Mouse (Mus musculus): ENCODE data around the gene Nipal4.
"Not testable (repeated sequence)": the region's sequence is repeated elsewhere in the genome, so short reads cannot be mapped to it uniquely, and the experiment has no call there.

The Nipal4 gene

DNA sequence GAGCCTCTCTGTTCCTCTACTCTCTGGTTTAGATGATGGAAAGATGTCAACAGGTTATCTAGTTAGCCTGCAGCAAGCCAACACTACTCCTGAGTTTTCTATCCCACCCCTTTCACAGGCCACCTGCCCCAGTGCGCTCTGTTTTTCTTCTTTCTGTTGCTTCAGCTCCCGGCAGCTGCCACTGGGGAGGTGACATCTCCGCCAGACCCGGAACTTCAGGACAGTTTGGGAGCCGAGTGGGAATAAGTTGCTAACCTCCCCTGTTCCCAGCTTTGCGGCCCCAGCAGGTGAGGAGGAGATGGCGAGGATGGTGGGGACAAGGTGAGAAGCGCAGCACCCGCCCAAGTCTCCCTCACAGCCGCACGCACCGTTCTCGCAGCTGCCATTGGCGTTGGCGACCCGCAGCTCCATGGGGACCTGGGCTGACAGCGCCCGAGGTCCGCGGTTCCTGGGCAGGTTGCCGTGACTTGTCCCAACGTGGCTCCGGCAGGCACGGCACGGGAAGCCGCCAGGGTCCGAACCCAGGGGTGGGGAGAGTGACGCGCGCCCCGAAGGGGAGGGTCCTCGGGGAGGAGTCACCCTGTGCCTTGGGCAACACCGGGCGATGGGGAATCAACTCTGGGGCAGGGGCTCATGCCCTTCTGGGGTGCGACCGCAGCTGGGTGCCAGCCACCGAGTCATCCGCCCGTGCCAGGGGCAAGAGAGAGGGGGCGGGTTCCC is at the start of gene Nipal4:
TSS of gene Nipal4 (minus strand) at position 643 of the 720 bp plus-strand sequence.
- peak; percentile 42 for DNase-seq

DNA sequence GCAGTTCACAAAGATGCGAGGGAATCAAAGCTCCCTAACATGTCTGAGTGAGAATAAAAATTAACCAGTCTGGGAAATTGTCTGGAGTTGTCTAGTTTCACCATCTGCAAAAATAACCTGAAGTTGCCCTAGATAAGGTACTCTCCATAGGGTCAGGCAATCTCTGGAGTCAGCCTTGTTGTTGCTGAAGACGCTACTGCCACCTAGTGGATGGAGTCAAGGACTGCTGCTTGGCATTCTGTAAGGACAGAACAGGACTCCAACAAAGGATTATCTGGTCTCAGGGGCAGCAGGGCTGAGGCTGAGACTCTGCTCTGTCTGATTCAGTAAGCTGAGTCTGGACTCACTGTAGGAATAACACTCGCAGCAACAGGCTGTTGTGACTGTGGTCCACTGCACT is 49.0 kb upstream of the Nipal4 start:
- peak; percentile 69 for DNase-seq

DNA sequence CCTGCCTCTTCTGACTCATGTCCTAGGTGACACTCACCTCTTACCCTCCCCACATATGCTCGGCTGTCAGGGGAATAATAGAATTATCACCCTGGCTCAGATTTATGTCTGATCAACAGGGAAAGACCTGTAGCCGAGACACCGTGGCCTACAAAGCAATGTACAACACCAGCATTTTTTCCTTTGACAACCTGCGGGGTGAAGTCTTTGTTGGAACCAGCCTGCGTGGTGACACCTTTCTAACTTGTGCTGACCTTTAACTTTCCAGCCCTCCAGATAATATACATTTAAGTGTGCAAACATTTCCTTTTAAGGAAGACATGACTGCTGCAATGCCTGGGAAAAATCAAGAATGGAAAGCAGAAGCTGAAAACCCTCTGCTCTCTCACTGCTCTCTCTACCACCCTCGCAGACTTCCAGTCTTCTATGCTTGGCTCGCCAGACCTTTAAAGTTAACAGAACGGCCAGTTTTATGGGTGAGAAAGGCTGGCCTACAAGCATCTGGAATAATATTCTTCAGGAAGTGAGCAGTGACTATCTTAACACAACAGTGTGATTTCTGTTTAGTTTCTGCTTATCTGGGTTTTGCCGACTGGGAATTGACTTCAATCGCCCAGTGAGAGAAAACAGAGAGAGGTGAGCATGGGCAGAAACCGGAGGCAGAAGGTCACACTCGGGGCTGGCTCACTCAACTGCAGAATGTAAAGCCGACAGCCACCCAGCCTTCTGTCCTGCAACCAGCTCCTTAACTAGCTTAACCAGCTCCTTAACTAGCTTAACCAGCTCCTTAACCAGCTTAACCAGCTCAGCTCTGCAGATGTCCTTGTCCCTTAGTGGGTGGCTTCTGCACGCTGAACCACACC is 48.3 kb upstream of the Nipal4 start:
- DNase-seq: no peak

DNA sequence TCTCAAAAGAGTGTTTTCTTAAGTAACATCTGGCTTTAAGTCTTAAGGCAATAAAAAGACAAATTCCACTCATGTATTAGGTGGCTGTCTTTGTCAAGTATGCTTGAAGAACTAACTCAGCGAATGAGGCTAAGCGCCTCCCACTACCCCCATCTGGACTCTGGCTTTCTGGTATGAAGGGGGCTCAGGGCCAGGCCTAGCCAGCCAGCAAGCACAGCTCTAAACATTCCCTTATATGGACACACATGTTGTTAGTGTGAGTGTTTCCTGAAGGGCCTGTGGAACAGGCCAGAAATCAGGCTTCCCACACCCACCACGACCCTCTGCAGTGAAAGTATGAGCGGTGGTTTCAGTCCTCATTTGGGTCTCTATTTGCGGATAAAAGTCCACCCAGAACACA is 47.5 kb upstream of the Nipal4 start:
- DNase-seq: no peak

DNA sequence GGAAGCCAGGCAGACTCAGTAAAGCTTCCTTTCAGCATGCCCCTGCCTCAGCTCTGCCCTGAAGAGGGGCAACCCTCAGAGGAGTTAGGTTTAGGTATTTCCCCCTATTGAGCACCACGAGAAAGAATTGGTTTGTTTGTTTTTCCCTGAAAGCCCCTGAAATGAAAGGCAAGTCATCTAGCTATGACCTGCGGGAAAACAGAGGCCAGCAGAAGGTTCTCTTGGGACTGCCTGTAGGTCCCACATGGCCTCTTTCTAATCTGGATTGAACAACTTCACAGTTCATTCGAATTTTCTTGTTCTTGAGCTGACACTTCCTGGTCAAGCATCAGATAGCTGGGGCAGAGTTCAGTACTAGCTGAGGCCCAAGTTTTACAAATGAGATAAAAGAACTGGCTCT is 45.5 kb upstream of the Nipal4 start:
- no peak for DNase-seq

DNA sequence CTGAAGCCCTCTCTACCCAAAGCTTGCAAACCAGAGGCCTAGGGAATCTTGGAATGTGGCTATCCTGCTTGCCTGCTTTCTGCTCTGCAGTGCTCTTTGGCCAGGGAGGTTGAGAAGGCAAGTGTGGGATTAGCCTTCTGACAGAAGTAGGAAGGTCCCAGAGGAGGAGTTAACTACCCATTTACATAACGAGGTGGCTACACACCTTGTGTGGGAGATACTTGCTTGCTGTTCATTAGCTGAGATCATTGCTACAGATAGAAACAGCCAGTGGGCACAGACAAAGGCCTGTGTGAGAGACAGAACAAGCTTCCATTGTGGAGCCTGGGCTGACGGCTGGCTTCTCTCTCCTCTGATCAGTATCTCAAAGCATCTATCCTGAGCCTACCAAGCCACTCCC is 43.6 kb upstream of the Nipal4 start:
- peak; percentile 54 for DNase-seq

DNA sequence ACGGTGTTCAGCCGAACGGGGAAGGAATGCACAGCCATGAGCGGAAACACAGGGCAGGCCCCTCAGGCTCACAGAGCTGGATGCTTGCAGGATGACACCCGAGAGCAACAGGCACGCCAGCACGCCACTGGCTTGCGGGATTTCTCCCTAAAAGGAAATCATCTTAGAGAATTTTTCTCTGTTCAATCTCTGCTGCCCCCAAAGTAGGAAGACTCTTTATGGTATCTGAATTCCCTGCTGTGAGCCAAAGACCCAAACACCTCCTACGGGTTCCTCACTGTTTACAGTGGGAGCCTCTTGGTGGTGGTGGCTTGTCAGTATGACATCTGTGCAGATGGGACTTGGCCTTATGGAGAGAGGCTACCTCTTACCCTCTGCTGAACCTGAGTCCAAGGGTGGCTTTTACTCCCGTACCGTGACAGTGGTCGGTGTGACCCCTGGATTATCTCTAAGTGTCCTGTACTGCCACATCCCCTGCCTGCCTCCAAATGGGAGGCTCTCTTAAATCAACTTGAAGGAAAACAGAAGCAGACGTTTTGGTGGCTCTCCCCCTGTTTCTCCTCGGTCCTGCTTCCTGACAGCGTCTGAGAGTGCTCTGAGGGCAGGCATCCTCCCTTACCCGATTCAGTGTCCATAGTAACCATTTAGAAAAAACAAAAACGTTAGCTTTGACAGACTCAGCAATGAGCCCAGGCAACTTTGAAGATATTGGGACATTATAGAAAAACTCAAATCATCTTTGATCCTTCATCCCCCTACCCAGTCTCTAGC is 39.5 kb upstream of the Nipal4 start:
- DNase-seq: peak; percentile 1

DNA sequence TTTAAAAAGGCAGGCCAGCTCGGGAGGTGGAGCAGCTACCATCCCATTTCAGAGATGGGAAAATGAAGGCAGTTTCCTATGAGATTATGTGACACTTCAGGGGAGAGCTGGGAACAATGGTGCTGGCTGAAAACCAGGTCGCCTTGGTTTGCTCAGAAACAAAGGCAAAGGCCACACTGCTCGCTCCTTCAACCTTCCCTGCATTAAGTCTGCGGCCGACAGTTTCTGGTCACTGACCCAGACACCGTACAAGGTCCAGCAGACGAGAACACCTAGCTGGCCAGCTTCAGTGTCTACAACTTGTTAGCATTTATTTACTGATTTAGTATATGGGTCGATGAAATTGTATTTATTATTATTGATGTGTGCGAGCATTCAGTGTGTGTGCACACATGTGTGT is 38.5 kb upstream of the Nipal4 start:
- DNase-seq: no peak

DNA sequence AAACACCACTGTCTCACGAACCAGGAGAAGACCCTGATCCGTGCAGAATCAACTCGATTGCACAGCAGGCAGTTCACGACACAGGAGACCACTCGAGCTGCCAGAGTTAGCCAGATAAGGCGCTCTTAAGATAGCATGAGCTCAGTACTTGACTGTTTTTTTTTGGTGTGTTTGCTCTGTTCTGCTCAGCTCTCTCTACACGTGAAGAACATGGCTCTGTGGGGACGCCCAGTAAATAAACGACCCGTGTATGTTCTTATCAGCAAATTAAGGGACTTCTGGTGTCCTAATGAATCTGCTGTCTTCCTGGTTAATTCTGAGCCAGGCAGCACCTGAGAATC is 36.2 kb upstream of the Nipal4 start:
- DNase-seq: no peak

DNA sequence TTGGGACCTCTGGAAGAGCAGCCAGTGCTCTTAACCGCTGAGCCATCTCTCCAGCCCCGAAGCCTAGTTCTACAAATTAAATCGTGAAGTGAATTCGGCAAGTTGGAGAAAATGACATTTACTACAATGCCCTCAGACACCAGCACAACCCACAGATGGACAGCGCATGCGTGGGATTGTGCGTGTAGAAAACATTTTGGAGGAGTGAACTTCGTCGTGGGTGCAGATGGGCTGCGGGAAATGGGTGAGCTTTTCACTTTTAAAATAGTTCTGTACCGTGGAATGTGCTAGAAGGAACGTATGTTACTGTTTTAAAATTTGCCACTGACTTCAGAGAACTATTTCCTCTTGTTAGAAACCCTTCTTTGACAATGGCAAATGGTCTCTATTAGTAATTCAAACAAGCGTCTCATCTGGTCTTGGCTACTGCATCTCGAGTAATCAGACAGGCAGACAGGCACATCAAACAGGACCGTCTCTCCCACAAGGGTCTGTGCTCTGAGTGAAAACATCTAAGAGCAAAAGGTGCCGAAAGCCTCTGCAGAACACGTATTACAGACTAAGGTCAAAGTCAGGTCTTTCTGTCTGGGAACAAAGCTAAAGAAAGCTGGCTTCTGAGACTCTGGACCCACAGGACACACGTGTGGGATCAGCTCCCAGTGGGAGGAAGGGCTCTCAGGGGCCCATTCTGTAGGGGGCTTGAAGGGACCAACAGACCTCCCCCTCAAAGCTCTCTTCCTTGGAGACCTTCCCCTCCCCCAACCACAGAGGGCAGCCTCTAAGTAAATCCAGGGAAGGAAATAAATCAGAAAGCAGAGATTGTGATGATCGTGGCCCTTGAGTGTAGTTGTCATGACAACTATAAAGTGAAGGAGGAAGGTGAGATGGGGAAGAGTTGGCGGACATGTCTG is 35.6 kb upstream of the Nipal4 start:
- DNase-seq: peak; percentile 84

DNA sequence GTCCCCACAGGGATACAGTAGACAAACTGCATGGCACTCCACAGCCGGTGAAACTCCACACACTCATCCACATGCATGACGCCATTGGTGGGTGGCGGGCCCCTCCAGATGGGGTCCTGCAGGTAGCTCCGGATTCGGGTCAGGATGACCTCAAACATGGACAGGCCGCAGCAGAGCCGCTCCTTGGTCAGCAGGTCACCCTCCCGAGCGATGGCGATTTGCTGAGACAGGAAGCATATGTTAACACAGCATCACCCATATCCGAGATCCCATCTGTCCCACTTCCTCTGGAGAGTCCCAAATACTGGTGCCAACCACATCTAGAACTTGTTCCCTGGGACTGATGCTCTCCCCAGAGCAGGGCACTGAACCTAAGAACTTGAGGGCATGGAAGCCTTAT is 34.4 kb upstream of the Nipal4 start:
- DNase-seq: no peak

DNA sequence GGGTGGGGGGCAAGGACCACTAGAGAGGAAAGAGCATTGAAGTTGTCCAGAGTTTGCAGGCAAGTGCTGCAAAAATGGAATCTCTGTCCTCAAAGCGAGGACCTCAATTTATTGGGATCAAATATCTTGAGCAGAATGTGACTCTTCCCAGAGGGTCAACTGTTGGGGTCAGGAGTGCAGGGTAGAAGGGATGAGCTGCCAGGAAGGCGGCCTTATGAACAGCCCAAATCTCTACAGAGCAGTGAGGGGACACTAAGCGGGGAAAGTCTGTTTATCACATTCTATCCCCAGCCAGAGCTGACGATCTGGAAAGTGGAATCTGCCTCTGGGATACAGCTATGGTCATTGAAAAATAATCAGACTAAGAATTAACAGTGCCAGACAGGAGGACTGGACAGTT is 27.9 kb upstream of the Nipal4 start:
- DNase-seq: no peak

DNA sequence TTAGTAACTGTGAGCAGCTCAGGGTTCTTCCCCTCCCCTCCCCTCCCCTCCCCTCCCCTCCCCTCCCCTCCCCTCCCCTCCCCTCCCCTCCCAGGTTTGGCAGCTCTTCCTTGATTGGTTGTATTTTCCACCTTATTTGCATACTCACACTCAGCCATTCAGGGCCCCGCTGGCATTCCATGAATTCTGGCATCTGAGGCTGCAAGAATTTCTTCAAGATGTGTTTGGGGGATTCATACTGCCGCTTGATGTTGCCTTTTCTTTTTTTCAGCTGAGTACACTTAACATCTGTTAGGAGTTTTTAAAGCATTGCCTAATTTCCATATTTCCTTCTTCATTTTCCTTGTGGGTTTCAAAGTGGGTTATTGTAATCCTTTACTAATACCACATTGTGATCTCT is 22.0 kb upstream of the Nipal4 start:
- DNase-seq: no peak

DNA sequence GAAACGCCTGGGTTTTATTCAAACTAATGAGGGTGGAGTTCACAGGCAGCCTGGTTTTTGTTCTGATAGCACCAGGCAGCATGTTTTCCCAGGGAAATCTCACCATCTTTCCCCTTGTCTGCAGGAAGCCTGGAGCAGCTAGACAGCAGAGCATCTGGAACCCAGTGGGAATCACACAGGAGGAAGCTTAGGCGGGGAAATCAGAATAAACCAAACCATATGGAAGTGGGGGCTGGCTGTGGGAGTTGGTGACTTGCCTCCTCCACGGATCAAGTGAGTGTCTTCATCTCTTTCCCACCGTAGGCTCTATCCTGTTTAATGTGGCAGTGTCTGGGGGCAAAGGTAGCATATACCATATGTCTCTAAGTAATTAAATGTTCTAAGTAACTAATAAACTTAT is 19.2 kb upstream of the Nipal4 start:
- DNase-seq: peak; percentile 35

DNA sequence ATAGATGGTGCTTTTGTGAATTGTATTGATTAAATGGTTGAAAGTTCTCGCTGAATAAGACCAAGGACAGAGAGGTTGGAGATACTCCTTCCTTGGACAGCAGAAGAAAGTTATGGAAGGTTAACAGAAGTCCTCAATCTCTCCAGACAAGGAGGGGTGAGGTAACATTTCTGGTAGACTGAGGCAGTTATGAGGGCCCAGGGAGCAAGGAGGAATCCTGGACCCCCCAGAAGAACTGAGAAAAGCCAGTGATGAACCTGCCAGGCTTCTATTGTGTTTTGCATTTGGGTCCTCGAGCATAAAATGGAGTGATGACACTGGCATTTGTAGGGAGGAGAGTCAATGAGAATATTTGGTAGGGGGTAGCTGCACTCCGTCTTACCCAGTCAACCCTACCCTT is 18.6 kb upstream of the Nipal4 start:
- no peak for DNase-seq

DNA sequence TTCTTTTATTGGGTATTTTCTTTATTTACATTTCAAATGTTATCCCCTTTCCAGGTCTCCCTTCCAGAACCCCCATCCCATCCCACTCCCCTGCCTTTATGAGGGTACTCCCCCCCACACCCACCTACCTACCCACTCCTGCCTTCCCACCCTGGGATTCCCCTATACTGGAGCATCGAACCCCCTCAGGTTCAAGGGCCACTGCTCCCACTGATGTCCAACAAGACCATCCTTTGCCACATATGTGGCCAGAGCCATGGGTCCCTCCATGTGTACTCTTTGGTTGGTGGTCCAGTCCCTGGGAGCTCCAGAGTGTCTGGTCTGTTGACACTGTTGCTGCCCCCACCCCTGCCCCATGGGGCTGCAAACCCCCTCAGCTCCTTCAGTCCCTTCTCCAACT is 15.7 kb upstream of the Nipal4 start:
- not testable (repeated sequence) for DNase-seq

DNA sequence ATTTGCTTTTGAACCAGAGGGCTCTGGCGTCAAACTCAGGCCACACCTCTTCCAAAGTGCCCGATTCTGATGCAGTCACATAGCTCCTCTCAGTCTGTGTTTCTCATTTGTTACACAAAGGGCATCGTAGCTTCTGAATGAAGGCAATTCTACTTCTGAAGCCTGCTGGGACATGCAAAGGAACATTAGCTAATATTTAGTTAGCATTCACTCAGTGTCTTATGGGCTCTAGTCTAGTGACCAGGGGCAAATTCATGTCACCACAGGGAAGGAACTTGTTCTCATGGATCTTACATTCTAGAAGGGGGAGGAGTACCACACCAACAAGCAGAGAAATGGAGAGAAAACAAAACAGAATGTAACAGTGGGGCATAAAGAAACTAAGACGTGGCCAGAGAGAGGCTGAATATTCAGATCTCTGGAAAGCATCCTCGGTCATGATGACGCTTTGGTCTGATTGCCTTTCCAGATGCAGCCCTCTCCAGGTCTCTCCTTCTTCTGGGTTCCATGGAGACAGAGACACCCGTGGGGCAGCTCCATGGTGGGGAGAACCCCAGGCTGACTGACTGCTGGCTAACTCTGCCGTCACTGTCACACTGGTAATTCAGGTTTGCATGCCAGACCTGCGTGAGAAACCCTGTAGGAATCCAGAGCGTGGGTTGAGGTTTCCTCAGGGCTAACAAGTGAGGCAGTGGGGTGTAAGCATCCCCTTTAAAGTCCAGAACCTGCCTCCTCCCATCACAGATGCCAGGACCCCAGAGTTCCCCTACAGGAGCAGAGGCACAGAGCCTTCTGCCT is 11.1 kb upstream of the Nipal4 start:
- DNase-seq: no peak

DNA sequence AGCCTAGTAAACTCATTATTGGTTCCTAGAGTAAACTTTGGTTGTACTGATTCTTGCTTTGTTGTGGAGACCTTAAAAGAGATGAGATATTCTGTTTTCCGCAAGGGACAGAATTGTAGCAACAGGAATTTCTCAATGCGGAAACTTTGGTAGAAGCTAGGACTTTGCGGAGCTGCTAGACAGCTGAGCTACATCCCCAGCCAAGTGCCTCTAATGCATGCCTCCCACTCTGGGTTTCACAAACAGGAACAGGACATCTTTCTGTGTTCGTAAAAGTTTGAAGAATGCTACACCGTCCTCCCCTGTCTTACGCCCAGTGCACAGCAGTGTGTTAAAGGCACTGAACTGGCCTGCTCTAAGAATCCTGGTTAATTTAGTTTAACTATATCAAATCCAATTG is 9.8 kb upstream of the Nipal4 start:
- no peak for DNase-seq

DNA sequence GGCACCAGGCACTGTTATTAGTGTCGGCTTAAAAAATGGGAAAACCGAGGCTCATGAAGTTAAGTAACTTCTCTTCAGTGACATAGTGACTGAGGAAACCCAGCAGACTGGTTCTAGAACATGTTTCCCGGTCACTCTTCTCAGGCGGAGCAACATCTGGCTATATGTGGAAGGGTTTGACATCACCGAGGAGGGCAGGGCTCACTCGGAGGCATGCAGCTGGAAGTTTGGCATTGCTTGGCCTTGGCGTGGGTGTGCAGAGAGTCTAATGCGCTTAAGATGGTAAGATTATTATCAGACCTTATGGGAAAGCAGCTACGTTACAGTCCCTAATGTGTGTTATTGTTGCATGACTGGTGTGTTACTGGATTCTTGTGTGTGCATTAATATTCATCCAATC is 5.8 kb upstream of the Nipal4 start:
- DNase-seq: no peak

DNA sequence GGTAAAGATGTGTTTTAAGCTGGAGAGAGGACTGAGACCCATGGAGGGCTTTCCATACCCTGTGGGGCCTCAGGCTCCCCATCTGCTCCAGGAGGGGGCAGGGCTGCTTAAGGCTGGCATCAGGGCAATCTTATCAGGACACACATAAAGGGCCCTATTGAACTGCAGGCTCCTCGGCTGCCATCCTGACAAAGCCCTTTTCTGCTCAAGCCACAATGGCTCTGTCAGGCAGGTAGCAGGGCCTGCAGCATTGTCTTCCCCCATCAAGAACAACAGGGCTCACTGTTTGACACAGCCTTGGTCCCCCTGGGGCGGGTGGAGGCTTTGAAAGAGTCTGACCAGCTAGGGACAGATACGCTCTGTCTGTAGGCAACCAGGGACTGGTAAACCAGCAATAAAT is 3.6 kb upstream of the Nipal4 start:
- DNase-seq: peak; percentile 80

DNA sequence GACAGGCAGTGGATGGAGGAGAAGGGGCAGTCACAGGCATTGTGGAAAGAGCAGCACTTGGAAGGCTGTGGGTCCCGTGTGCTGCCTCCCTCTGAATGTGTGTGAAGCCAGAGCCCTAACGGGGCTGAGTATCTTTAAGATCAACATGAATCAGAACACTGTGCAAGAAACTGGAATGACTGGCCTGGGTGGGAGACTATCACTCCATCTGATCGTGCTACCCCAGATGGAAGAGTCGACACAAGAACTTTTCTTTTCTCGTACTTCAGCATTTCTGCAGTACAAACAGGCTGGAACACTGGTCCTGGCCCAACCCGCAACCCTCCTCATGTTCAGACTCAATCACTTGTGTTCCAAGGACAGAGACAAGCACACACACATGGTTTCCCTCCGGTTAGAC is 2.2 kb upstream of the Nipal4 start:
- no peak for DNase-seq

DNA sequence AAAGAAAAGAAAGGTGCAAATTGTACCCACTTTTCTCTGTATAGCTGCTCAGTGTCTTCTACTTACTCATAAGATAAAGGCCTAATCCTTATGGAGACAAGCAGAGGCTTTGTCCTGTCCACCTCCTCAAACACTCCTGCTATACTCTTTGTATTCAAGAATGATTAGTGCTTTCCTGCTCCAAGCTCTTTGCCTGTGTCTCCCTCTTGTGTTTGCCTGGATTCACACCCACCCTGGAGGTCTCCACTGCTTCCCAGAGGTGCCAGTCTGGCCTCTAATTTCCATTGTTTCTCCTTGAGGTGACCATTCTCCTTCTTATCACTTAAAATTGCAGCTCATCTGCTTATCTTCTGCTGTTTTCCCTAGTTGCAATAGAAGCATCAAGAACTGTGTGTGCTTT is 8.8 kb downstream of the Nipal4 start:
- no peak for DNase-seq

Measured in layer of hippocampus, adult 9-11 months (tissue).